Mouse (Mus musculus): ENCODE measurements at regions not wholly inside any gene's neighbourhood (a gene's known extent, or its start where the extent isn't known, plus 50 kb on each side); places are given as distances from the start of the nearest gene placed in this dataset.

GRCm38 (mm10) chr8:35300881-35301521 lies 464.6 kb upstream of the Gm19410 start:
- WGBS: 82% methylated on average over 10 of the region's 10 CpGs
- Histone ChIP-seq H3K36me3 (ENCODE audit: control insufficient read depth, insufficient read depth, low read length) (no peaks in the 10 kb centered on the region), H3K9ac (ENCODE audit: low read depth, low read length) (no peak overlapping the region), H3K9me3 (ENCODE audit: control insufficient read depth, low read length) (peaks cover 6% of the 10 kb centered on the region; the same call in 1 of the 2 replicates), H3K27ac (ENCODE audit: low read depth, low read length) (no peak overlapping the region), H3K4me1 (ENCODE audit: control insufficient read depth, insufficient read depth, low read length) (0 out of 2 replicates have a peak, but pooled peaks cover 3% of the 10 kb centered on the region), H3K4me2 (replicated peaks; ENCODE audit: low read depth, low read length) (no peak overlapping the region), H3K4me3 (ENCODE audit: low read length) (no peak overlapping the region), H3K27me3 (ENCODE audit: control insufficient read depth, insufficient read depth, low read length) (no peaks in the 10 kb centered on the region)
- ATAC-seq (ENCODE audit: low FRiP score, low TSS enrichment): no peak

GRCm38 (mm10) chr8:35302856-35303255 lies 462.7 kb upstream of the Gm19410 start:
- ATAC-seq (ENCODE audit: low FRiP score, low TSS enrichment): no peak
- WGBS: 90% methylated on average over 7 of the region's 7 CpGs
- no peak overlapping the region for H3K4me3 ChIP-seq (ENCODE audit: low read length)

GRCm38 (mm10) chr8:35321270-35321865 lies 444.2 kb upstream of the Gm19410 start:
- 83% methylated on average over 10 of the region's 10 CpGs for WGBS
- no peaks in the 10 kb centered on the region for H3K36me3 ChIP-seq (ENCODE audit: control insufficient read depth, insufficient read depth, low read length)
- no peaks in the 10 kb centered on the region; the same call in 1 of the 2 replicates for H3K4me1 ChIP-seq (ENCODE audit: control insufficient read depth, insufficient read depth, low read length)
- no peak overlapping the region for H3K4me3 ChIP-seq (ENCODE audit: low read length)
- H3K9ac ChIP-seq (ENCODE audit: low read depth, low read length): no peak overlapping the region
- H3K4me2 ChIP-seq (replicated peaks; ENCODE audit: low read depth, low read length): no peak overlapping the region
- no peak for ATAC-seq (ENCODE audit: low FRiP score, low TSS enrichment)
- no peaks in the 10 kb centered on the region for H3K27me3 ChIP-seq (ENCODE audit: control insufficient read depth, insufficient read depth, low read length)
- no peaks in the 10 kb centered on the region for H3K9me3 ChIP-seq (ENCODE audit: control insufficient read depth, low read length)
- H3K27ac ChIP-seq (ENCODE audit: low read depth, low read length): no peak overlapping the region

More at GRCm38 (mm10) chr8:35302856-35303255, 462.7 kb upstream of the Gm19410 start:
- Histone ChIP-seq H3K4me2 (replicated peaks; ENCODE audit: low read depth, low read length) (no peak overlapping the region), H3K27ac (ENCODE audit: low read depth, low read length) (no peak overlapping the region), H3K9ac (ENCODE audit: low read depth, low read length) (no peak overlapping the region), H3K4me1 (ENCODE audit: control insufficient read depth, insufficient read depth, low read length) (0 out of 2 replicates have a peak, but pooled peaks cover 3% of the 10 kb centered on the region), H3K27me3 (ENCODE audit: control insufficient read depth, insufficient read depth, low read length) (no peaks in the 10 kb centered on the region), H3K9me3 (ENCODE audit: control insufficient read depth, low read length) (peaks cover 6% of the 10 kb centered on the region; the same call in 1 of the 2 replicates), H3K36me3 (ENCODE audit: control insufficient read depth, insufficient read depth, low read length) (no peaks in the 10 kb centered on the region)

- Histone ChIP-seq H3K9ac (ENCODE audit: low read depth, low read length) (no peak overlapping the region), H3K27ac (ENCODE audit: low read depth, low read length) (no peak overlapping the region; the same call in 1 of the 2 replicates), H3K4me2 (replicated peaks; ENCODE audit: low read depth, low read length) (no peak overlapping the region; the same call in 1 of the 2 replicates), H3K4me3 (ENCODE audit: low read length) (no peak overlapping the region), H3K9me3 (ENCODE audit: control insufficient read depth, low read length) (no peaks in the 10 kb centered on the region), H3K27me3 (ENCODE audit: control insufficient read depth, insufficient read depth, low read length) (no peaks in the 10 kb centered on the region), H3K36me3 (ENCODE audit: control insufficient read depth, insufficient read depth, low read length) (no peaks in the 10 kb centered on the region), H3K4me1 (ENCODE audit: control insufficient read depth, insufficient read depth, low read length) (no peaks in the 10 kb centered on the region; the same call in 1 of the 2 replicates)
- WGBS: 35% methylated on average over 15 of the region's 15 CpGs
- peak; percentile 72 for ATAC-seq (ENCODE audit: low FRiP score, low TSS enrichment)
Observed at GRCm38 (mm10) chr8:35323180-35323975, 442.2 kb upstream of the Gm19410 start.

Measured in kidney, embryonic 14.5 days (tissue).